Mouse (Mus musculus) MEL (cell line): ENCODE measurements around the gene Cenpx.

Experiments used
- CHD2 ChIP-seq: IDR thresholded peaks from 2 replicates; pipeline ENCODE4 v1.6.1; 2011; ENCODE audit warnings: low read length, improper control_type of control experiment
- CTCF ChIP-seq, 3 experiments: IDR thresholded peaks in 2 of 3; conservative IDR thresholded peaks in 1 of 3; 2 replicates each; pipeline ENCODE4 v1.5.1; 2011 to 2012; ENCODE audit warnings: low read length in 3 of 3, low read depth in 2 of 3, mild to moderate bottlenecking in 2 of 3, improper control_type of control experiment in 1 of 3, inconsistent platforms in 1 of 3, mixed read lengths in 1 of 3, moderate library complexity in 1 of 3; ENCODE audit not compliant: control insufficient read depth in 1 of 3, insufficient read depth in 1 of 3, poor library complexity in 1 of 3, severe bottlenecking in 1 of 3
- ETS1 ChIP-seq: IDR thresholded peaks from 2 replicates; pipeline ENCODE4 v1.6.1; 2012; ENCODE audit warnings: low read depth, mild to moderate bottlenecking, inconsistent platforms, low read length, improper control_type of control experiment, moderate library complexity
- KAT2A ChIP-seq: conservative IDR thresholded peaks from 2 replicates; pipeline ENCODE4 v1.6.1; 2012; ENCODE audit warnings: low read depth, low read length, improper control_type of control experiment, inconsistent platforms
- MAZ ChIP-seq: IDR thresholded peaks from 2 replicates; pipeline ENCODE4 v1.6.1; 2012; ENCODE audit warnings: low read depth, mild to moderate bottlenecking, inconsistent platforms, low read length, improper control_type of control experiment
- POLR2A ChIP-seq, 2 experiments: IDR thresholded peaks; 2 replicates each; pipeline ENCODE4 v1.6.1; 2011 to 2012; ENCODE audit warnings: low read length in 2 of 2, mild to moderate bottlenecking in 2 of 2, control low read depth in 1 of 2, improper control_type of control experiment in 1 of 2, low read depth in 1 of 2, moderate library complexity in 1 of 2; ENCODE audit not compliant: control insufficient read depth in 1 of 2, insufficient read depth in 1 of 2, poor library complexity in 1 of 2
- RAD21 ChIP-seq: IDR thresholded peaks from 2 replicates; pipeline ENCODE4 v1.6.1; 2011; ENCODE audit warnings: mild to moderate bottlenecking, low read depth, low read length, improper control_type of control experiment
- SMC3 ChIP-seq: IDR thresholded peaks from 2 replicates; pipeline ENCODE4 v1.6.1; 2011; ENCODE audit warnings: low read depth, low read length, improper control_type of control experiment
- UBTF ChIP-seq: IDR thresholded peaks from 2 replicates; pipeline ENCODE4 v1.6.1; 2012; ENCODE audit warnings: low read depth, mild to moderate bottlenecking, inconsistent platforms, low read length, improper control_type of control experiment, moderate library complexity, borderline replicate concordance; ENCODE audit not compliant: insufficient read depth
- ZNF384 ChIP-seq: IDR thresholded peaks from 2 replicates; pipeline ENCODE4 v1.6.1; 2012; ENCODE audit warnings: low read depth, mild to moderate bottlenecking, inconsistent platforms, low read length, improper control_type of control experiment

GRCm38 (mm10) chr11:120761811-120762671 lies 48.5 kb upstream of the Cenpx start:
- no peak for TF ChIP-seq POLR2A (IDR thresholded peaks at IDR 0.05; ENCODE audit: control insufficient read depth in 1 of 2, insufficient read depth in 1 of 2, low read depth in 1 of 2, low read length in 2 of 2, poor library complexity in 1 of 2)
- TF ChIP-seq CTCF (IDR thresholded peaks at IDR 0.05 in 2 of 3, conservative IDR thresholded peaks at IDR 0.05 in 1 of 3; ENCODE audit: control insufficient read depth in 1 of 3, insufficient read depth in 1 of 3, low read depth in 2 of 3, low read length in 3 of 3, poor library complexity in 1 of 3, severe bottlenecking in 1 of 3) = no peak
- TF ChIP-seq CHD2 = no peak
- TF ChIP-seq ETS1 = no peak
- TF ChIP-seq SMC3 = no peak
- no peak for TF ChIP-seq RAD21
- no peak for TF ChIP-seq MAZ
- TF ChIP-seq ZNF384 = no peak
- TF ChIP-seq UBTF = no peak
- TF ChIP-seq KAT2A = no peak
